Mouse (Mus musculus) urinary bladder, adult 2 months (tissue): ENCODE results near the gene Evl. TPM values are rescaled to one million over a fixed set of nuclear protein-coding genes. Genes with fewer than 3 reads are reported as not detected.
A peak's percentile ranks its signal among the peaks of the same experiment; 100 is the strongest.
"Not testable (repeated sequence)": the region's sequence is repeated elsewhere in the genome, so short reads cannot be mapped to it uniquely, and the experiment has no call there.

Source experiments
- DNase-seq: peaks from one replicate; pipeline ENCODE4 v3.0.0; 2022; ENCODE audit warnings: low spot score
- polyA plus RNA-seq: library from polyadenylated mRNA; depleted of rRNA; stranded (reverse); fragments of >200 nt; gene quantifications from 2 replicates; pipeline ENCODE4 v1.2.3, GENCODE M21; 2012; rRNA removed

The Evl gene
- polyA plus RNA-seq: 42.4 and 43.9 TPM in 2 replicates

DNA sequence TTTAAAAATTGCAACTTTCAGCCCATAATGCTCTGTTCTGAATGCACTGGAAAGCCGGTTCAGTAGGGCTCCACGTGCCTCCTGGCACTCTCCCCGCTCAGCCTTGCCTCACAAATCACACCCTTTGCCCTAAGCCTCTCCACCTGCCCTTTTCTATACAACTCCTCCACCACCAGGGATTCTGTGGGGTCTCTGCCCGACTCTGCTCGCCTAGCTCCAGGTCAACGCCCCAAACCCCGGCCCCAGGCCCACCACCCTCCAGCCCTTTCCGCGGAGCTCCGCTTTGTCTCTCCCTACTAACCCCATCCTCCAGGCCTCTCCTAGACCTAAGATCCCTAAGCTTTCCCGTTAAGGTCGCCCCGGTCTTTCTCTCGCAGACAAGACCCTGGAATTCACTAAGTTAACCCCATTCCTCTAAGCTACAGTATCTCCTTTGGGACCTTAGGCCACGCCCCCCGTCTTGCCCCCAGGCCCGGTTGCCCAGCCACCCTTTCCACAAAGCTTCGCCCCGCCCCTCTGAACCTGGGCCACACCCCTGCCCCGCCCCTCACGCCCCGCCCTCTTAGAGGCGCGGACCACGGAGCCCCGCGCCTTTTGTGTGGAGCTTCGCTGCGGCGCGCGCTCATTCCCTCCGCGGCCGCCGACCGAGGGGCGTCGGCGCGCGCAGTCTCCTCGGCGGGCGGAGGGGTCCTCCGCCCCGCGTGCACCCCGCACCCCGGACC is at the start of gene Evl:
Gene Evl (plus strand): TSS at position 601 of the 722 bp plus-strand sequence.
- DNase-seq: peak; percentile 67

DNA sequence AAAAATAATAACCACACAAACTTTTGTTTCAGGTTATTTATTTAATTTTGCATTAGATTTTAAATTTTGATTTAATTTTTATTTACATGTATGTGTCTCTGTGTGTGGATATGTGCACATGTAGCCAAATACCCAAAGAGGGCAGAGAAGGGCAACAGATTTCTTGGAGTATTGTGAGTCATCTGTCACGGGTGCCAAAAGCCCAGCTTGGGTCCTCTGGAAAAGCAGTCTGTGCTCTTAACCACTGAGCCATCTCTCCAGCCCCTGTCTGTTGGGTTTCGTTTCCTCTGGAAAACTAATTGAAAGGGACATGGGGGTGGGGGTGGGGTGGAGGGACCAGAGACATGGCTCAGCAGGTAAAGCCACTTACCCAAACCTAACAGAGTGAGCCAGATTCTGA is 48.7 kb upstream of the Evl start:
- no peak for DNase-seq

DNA sequence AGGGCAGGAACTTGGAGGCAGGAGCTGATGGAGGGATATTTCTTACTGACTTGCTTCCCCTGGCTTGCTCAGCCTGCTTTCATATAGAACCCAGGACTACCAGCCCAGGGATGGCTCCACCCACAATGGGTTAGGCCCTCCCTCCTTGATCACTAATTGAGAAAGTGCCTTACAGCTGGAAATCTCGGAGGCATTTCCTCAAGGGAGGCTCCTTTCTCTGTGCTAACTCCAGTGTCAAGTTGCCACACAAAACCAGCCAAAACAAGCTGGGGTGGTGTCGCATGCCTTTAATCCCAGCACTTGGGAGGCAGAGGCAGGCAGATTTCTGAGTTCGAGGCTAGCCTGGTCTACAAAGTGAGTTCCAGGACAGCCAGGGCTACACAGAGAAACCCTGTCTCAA is 47.5 kb upstream of the Evl start:
- DNase-seq: not testable (repeated sequence)

DNA sequence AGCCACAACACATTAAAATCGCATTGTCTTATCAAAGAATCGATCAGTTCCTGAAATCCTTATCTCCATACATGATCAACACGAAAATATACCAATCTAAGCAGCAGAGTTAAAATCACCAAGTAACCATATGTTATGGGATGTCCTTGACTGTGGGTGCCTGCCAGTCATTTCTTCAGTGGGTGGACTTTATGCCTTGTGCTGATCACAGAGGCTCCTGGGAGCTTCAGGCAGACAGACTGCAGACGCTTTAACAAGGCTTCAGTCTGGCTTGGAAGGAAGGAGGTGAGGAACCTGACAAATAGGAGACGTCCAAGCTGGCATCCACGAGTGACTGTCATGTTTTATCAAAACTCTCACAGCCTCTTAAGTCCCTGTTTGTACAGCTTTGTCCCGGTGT is 43.9 kb upstream of the Evl start:
- no peak for DNase-seq

DNA sequence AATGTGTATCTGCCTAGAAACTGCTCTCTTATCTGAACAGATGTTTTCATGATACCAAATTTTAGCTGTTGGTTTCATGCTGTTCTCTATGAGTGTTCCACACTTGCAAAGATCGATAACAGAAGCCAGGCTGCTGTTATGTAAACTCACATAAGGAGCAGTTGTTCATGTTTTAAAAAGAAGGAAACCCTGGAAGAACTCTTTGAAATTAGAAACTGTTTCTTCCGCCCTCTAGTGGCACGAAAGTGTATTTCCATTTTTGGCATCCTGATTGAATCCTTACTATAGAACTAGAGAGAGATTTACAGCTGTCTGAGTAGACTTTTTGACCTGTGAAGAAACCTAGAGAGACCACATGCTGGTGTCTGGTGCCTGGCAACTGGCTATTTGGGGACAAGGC is 43.5 kb upstream of the Evl start:
- DNase-seq: no peak

DNA sequence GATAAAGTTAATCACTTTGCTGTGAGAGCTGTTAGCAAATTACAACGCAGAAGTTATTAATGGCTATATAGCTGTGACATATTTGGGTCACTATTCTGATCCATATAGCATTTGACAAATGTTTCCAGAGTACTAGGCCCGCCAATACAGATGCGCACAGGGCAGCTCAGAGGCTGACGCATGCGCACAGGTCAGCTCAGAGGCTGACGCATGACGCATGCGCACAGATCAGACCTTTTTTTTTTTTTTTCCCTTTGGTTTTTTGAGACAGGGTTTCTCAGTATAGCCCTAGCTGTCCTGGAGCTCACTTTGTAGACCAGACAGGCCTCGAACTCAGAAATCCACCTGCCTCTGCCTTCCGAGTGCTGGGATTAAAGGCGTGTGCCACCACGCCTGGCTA is 39.1 kb upstream of the Evl start:
- no peak for DNase-seq

DNA sequence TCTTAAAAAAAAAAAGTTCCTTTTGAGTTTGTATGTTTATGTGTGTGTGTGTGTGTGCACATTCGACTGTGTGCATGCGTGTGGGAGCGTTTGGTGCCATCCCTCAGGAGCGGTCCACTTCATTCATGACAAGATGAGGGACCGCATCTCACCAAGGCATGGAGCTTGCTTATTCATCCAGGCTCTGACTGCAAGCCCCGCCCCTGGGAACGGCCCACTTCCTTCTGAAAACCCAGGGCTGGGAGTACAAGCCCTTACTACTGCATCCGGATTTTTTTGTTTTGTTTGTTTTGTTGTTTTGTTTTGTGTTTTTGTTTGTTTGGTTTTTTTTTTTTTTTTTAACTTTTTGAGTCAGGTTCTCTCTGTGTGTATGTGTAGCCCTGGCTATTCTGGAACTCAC is 35.1 kb upstream of the Evl start:
- DNase-seq: no peak

DNA sequence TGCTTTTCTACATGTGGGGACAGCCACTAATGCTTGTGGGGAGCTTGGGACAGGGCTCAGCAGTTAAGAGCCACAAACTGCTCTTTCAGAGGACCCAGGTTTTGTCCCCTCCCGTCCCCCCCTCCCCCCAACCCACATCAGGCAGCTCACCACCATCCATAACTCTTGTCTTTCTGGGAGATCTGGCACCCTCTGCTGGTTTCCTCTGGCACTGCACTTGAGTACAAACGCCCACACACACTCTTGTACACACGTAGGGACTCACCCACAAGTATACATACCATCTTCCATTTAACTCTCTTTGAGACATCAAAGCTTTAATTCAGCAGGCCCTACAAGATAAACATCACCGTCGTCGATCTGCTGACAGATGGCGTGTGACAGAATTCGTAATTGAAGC is 25.3 kb upstream of the Evl start:
- DNase-seq: no peak

DNA sequence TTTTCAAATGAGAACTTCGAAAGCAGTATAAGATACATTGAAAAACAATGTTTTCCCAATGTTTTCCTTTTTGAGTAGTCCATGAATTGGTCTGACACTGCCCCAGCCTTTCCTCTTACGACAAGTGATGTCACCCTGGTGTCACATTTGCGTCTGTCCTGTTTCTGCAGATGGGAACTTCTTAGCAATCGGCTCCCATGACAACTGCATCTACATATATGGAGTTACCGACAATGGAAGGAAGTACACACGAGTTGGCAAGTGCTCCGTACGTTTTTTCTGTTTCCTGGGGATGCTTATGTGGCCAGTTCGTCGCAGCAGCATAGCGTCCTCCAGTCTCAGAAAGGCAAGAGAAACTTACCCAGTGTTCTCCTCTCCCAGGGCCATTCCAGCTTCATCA is 20.0 kb upstream of the Evl start:
- DNase-seq: no peak

DNA sequence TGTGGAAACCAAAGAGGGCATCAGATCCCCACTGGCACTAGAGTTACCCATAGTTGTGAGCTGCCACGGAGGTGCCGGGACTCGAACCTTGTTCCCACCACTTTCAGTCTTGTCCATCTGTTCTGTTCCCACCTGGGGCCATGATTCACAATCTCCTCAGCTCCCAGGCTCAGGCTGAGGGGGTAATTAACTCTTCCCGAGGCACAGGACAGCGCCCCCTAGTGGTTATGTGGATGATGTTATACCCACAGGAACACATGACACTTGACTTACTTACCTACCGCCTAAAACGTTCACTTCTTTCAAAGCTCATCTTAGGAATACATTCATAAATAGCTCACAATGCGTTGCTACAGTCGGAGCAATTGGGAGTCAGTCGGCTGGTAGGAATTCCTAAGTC is 18.1 kb upstream of the Evl start:
- DNase-seq: no peak

DNA sequence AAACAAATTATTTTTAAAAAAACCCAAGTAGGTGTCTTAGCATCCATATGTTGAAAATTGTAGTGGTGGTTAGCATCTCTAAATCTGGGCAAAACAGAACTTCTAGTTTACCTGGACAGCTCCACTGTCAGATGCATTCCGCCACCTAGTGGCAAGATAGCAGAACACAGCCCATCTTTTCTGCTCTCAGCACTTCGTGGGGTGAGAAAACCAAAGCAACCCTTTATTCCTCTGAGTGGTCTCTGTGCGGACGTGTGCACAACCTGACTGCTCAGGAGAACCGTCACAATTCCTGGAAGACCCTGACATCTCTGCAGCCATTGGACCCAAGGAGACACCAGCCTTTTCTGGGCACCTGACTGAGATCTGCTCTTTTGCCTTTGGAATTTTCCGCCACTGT is 13.4 kb upstream of the Evl start:
- DNase-seq: no peak

DNA sequence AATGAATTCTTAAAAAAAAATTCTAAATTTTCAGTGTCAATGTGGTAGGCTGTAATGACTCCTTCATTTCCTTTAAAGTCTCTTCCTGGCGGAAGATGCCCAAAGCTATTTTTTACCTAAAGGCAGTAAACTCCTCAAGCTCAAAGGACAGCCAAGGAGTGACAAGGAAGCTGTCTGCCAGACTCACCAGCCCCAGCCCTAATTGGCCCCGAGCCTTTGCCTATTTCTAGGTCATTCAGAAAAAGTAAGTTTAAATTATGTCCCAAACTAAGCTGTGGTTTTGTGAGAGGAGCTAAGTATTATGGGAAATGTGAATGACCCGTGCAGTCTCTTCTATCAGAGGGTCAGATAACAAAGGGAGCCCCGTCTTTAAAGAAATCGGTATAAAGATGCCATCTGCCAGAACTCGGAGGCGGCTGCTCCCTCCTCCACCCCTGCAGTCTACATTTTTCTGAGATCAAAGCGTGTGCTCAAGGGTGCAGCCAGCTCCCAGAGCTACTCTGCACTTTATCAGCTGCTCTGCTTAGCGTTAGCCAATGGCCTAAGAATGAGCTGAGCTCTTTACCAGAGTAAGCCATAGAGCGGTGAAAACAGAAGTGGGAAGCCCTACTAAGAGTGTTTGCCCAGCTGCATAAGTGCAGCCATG is 7.9 kb upstream of the Evl start:
- no peak for DNase-seq

DNA sequence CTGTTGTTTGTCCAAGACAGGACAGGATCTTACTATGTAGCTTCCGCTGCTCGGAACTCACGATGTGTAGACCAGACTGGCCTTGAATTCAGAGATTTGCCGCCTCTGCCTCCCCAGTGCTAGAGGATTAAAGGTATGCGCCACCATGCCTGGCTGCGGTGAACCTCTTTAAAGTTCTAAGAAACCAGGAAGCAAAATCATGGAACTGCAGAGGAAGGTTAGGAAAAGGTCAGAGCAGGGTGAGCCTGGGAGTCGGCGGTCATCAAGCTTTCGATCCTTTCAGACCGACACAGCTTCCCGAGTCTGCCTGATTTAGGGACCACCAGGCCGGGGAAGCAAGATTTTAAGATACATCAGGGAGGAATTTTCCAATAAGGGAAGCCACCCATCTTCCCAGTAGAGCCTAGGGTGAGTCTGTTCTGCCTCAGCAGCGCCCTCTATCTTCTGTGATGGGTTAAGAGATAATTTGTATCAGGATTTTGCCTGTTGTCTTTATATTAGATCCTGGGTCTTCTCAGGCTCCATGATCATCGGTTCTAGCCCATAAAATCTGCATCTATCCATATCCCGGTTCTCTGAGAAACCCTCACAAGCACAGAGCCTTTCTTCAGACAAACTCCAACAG is 7.2 kb upstream of the Evl start:
- DNase-seq: no peak

DNA sequence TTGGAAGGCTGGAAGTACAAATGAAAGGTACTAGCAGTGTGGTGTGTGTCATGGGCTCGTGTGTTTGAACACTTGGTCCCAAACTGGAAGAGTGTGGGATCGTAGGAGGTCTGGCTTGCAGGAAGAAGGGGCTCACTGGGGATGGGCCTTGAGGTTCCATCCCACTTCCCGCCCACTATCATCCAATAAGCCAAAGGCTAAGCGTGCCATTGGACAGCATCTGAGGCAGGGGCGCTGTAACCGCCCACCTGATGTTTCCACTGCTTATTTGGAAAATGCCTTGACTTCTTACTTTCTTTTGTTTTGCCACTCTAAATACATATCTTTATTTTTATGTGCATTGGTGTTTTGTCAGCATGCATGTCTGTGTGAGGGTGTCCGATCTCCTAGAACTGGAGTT is 2.8 kb upstream of the Evl start:
- DNase-seq: no peak

DNA sequence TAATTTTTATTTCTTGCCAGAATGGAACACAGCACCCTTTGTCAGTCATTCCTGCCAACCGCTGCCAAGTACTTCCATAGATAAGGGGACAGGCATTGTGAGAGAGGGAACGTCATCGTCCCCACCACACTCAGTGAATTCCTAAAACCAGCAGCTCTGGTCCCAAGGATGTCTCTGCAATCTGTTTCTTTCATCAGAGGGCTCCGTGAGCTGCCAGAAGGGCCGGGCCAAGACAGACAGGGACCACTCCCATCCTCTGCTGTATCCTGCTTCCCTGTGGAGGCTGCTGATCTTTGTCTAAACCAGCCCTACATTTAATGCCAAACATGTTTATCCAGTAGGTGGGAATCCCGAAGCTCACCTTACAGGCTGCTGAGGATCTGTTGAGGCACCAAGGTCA is 1.4 kb upstream of the Evl start:
- DNase-seq: no peak

DNA sequence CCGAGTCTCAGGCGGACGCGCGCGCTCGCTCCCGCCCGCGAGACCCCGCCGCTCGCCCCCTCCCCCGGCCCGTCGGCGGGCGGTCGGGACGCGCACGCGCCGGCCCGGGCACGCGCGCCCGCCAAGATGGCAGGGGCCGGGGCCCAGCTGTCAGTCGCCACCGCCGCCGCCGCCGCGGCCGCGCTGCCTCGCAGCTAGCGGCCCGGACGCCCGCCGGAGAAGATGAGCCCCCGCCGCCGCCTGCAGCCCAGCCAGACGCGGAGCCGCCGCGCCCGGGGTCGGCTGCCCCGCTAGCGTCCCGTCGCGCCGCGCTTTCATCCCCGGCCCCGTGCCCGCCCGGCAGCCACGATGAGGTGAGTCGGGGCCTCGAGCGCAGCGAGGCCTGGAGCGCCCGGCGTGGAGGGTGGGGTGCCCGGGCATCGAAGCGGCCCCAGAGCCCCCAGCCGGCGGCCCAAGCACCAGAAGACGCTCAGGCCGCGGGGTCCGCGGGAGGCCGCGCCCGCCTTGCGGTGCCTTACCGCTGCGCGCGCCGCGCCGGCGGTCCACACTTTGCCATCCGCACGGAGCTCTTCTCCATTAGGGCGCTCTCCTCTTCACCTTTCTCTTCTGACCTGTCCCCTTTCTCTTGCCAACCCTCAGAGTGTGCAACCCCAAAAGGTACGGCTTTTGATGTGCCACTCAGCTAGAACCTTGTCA is 489 bp downstream of the Evl start:
- peak; percentile 52 for DNase-seq

DNA sequence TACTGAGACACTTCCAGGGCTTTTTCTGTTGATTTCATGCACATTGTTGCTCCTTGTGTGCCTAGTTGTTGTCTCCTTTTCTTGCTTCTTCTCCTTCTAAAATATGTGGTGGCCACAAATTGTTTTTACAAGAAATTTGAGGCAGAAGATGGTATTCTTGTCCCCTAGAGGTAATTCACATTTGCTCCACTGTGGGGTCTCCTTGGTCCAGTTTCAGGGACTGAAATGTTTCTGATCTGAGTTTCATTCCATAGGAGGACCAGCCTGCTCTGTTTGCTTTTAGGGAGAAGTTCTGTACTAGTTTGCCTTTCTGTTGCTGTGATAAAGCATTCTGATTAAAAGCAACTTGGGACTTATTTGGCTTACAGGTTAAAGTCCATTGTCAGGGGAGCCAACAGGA is 3.7 kb downstream of the Evl start:
- DNase-seq: no peak

DNA sequence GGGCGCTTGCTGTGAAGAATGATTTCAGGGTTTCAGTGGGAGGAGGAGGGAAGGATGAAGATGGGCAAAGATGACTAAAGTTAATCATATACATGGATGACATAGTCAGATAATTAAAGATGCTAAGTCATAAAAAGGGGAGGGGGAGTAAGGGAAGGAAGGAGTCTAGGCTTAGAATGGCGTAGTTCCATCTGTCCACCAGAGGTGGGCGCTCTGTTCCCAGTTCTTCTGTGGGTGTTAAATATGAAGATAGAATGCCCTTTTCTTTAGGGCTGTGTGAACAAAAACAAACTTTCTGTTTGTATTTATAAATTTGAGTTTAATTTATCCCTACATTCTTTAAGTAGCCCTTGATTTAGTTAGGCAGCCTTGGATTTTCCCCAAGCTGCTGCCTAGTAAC is 8.7 kb downstream of the Evl start:
- no peak for DNase-seq

DNA sequence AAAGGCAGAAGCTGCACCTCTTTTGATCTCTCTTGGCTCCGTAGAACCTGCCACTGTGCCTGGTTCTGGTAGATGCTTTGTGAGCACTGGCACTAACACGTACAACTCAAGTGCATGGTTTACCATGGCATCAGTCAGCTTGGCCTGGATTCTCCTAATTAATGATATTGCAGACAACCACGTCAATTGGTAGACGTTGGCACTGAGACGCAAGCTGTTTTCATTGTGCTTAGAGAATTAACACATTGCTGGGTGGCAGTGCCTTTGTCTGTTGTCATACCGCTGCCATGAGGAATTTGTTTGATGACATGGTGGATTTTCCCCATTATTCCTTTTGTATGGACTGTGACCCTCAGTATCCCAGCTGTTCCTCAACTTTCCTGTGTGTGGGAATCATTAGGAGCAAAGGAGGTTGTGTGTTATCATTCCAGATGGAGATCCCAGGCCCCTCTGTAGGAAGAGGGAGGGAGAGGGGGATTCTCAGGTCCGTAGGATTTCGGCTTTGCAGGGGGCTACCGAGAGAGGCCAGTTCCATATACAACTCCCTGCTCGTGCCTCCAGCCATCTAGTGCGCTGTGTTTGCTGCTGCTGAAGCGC is 10.5 kb downstream of the Evl start:
- no peak for DNase-seq

DNA sequence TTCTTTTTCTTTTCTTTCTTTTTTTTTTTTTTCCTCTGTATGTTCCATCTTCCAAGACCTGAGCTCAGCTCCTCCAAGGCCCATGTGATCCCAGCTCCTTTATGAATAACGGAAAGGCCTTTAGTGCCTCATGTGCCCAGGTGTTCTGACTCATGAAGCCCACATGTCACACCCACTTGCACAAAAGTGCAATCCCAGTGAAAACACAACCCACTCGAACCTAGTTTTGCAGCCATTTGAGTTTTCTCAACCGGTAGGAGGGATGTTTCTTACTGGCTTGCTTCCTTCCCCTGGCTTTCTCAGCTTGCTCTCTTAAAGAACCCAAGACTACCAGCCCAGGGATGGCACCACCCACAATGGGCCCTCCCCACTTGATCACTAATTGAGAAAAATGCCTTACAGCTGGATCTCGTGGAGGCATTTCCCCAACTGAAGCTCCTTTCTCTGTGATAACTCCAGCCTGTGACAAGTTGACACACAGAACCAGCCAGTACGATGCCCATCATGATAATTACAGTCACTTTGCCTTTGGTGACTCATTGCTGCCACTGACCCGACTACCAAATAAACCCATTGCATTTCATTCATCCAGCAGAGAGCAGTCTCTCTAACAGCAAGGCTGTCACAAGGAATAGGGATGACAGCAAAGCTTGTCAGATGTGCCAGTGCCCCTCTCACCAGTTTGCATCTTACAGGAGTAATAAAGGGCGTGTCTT is 24.8 kb downstream of the Evl start:
- no peak for DNase-seq

DNA sequence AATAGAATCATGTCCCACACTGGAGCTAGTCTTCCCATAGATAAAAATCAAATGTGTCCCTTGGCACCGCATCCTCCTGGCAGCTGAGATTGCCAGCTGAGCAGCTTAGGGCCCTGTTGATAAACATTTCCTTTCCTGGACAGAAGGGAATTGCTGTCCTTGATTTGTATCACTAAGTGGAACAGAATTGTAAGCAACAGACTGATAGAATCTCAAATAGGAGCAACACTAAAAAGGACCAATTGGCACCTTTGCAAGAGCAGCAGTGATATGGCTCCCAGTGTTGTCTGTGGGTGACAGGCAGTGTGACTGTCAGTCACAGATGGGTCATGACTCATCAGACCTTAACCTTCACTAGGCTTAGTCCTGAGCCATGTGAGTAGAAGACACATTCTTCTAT is 29.3 kb downstream of the Evl start:
- DNase-seq: no peak

DNA sequence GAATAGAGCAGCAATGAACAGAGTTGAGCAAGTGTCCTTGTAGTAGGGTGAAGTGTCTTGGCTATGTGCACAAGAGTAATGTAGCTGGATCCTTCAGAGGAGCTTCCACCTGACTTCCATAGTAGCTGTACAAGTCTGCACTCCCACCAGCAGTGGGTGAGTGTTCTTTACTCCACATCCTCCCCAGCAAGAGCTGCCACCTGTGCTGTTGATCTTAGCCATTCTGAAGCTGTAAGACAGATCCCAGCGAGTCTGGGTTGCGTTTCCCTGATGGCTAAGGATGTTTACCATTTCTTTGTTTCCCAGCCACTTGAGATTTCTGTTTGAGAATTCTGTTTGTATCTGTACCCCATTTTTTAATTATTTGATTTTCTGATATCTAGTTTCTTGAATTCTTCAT is 35.6 kb downstream of the Evl start:
- no peak for DNase-seq
